9 mouse cellular contexts compared by ENCODE assay signal in genomic region chr13:98354871-98355558, GRCm38 (mm10). TPM values are rescaled to one million over a fixed set of nuclear protein-coding genes. Genes with fewer than 3 reads are reported as not detected.
DNase-seq lines count a peak whose midpoint lies in the region; ATAC-seq and TF ChIP-seq lines count a peak whose summit lies in the region.
"Had no signal": no experiment of that assay in that cellular context is flagged by ENCODE, and none has a peak within 500 bp of the region (broad histone marks: within the 10 kb centered on the region; RNA-seq: fewer than 3 reads in every experiment).

No protein-coding gene starts in this region.

- peaks cover 84% of the 10 kb centered on the region for H3K27me3 ChIP-seq in forebrain, embryonic 11.5 days (ENCODE audit: control insufficient read depth, insufficient read depth, low read length)
- H3K27me3 ChIP-seq in intestine, embryonic 15.5 days (replicated peaks) = peaks cover 89% of the 10 kb centered on the region
- peaks cover 87% of the 10 kb centered on the region for H3K27me3 ChIP-seq in lung, embryonic 16.5 days (ENCODE audit: control insufficient read depth, insufficient read depth, low read depth, low read length)
- peaks cover 86% of the 10 kb centered on the region for H3K27me3 ChIP-seq in stomach, embryonic 16.5 days (ENCODE audit: control insufficient read depth, insufficient read depth, low read length)

- TF ChIP-seq CTCF in layer of hippocampus, adult 2 months (conservative IDR thresholded peaks at IDR 0.05) = no peak

- H3K4me1 ChIP-seq in forebrain, embryonic 11.5 days (replicated peaks; ENCODE audit: control insufficient read depth, insufficient read depth, low read length) = peaks cover 16% of the 10 kb centered on the region
- peaks cover 24% of the 10 kb centered on the region for H3K4me1 ChIP-seq in intestine, embryonic 15.5 days (replicated peaks)
- H3K4me1 ChIP-seq in lung, embryonic 16.5 days (replicated peaks; ENCODE audit: control insufficient read depth, insufficient read depth, low read length) = peaks cover 23% of the 10 kb centered on the region
- H3K4me1 ChIP-seq in stomach, embryonic 16.5 days (ENCODE audit: control insufficient read depth, insufficient read depth, low read length) = peaks cover 13% of the 10 kb centered on the region

- no peaks in the 10 kb centered on the region for H3K9me3 ChIP-seq in forebrain, embryonic 11.5 days (ENCODE audit: control insufficient read depth, low read length)
- no peaks in the 10 kb centered on the region for H3K9me3 ChIP-seq in intestine, embryonic 15.5 days
- H3K9me3 ChIP-seq in lung, embryonic 16.5 days (ENCODE audit: control insufficient read depth, low read length) = no peaks in the 10 kb centered on the region
- no peaks in the 10 kb centered on the region for H3K9me3 ChIP-seq in stomach, embryonic 16.5 days (replicated peaks; ENCODE audit: control insufficient read depth, low read length)

- no peak for DNase-seq in layer of hippocampus, adult 2 months (ENCODE audit: low spot score in 2 of 2)
- no peak for DNase-seq in layer of hippocampus, postnatal 14 days (ENCODE audit: low spot score in 2 of 2)
- peak; percentile 58 for DNase-seq in R1 (ENCODE audit: low read depth, low spot score)
- DNase-seq in forebrain, embryonic 11.5 days (ENCODE audit: low spot score) = peak; percentile 72
- DNase-seq in frontal cortex, postnatal 14 days (ENCODE audit: low spot score in 2 of 2) = no peak

- H3K4me2 ChIP-seq in forebrain, embryonic 11.5 days (ENCODE audit: low read depth, low read length, severe bottlenecking) = peak overlapping the region; percentile 59
- peak overlapping the region; percentile 86 for H3K4me2 ChIP-seq in intestine, embryonic 15.5 days (replicated peaks)
- peak overlapping the region; percentile 78 for H3K4me2 ChIP-seq in lung, embryonic 16.5 days (ENCODE audit: low read depth, low read length)
- H3K4me2 ChIP-seq in stomach, embryonic 16.5 days (ENCODE audit: low read depth, low read length) = peak overlapping the region; percentile 76

- WGBS in forebrain, embryonic 11.5 days = under 1% methylated on average over 80 of the region's 102 CpGs
- WGBS in intestine, embryonic 15.5 days = under 1% methylated on average over 99 of the region's 102 CpGs
- WGBS in lung, embryonic 16.5 days = under 1% methylated on average over 45 of the region's 102 CpGs
- 2% methylated on average over 69 of the region's 102 CpGs for WGBS in stomach, embryonic 16.5 days

- no peak overlapping the region for H3K27ac ChIP-seq in layer of hippocampus, adult 2 months
- peak overlapping the region; percentile 72 for H3K27ac ChIP-seq in forebrain, embryonic 11.5 days (ENCODE audit: low read depth, low read length)
- no peak overlapping the region for H3K27ac ChIP-seq in intestine, embryonic 15.5 days
- H3K27ac ChIP-seq in lung, embryonic 16.5 days (ENCODE audit: low read length) = no peak overlapping the region
- no peak overlapping the region for H3K27ac ChIP-seq in stomach, embryonic 16.5 days (ENCODE audit: low read length)

- H3K9ac ChIP-seq in forebrain, embryonic 11.5 days (ENCODE audit: low read length) = peak overlapping the region; percentile 65
- H3K9ac ChIP-seq in intestine, embryonic 15.5 days = peak overlapping the region; percentile 26; the same call in 1 of the 2 replicates
- peak overlapping the region; percentile 28; the same call in 1 of the 2 replicates for H3K9ac ChIP-seq in lung, embryonic 16.5 days (ENCODE audit: low read length)
- H3K9ac ChIP-seq in stomach, embryonic 16.5 days (ENCODE audit: low read length) = peak overlapping the region; percentile 54; the same call in 1 of the 2 replicates

- peak overlapping the region; percentile 27; the same call in 1 of the 2 replicates for H3K4me3 ChIP-seq in layer of hippocampus, adult 2 months
- peak overlapping the region; percentile 48 for H3K4me3 ChIP-seq in forebrain, embryonic 11.5 days (ENCODE audit: low read depth, low read length)
- H3K4me3 ChIP-seq in intestine, embryonic 15.5 days (replicated peaks) = peak overlapping the region; percentile 43
- H3K4me3 ChIP-seq in lung, embryonic 16.5 days (ENCODE audit: low read length) = peak overlapping the region; percentile 56
- peak overlapping the region; percentile 47 for H3K4me3 ChIP-seq in stomach, embryonic 16.5 days (replicated peaks; ENCODE audit: low read length)

- no peaks in the 10 kb centered on the region for H3K36me3 ChIP-seq in forebrain, embryonic 11.5 days (ENCODE audit: control insufficient read depth, insufficient read depth, low read length)
- H3K36me3 ChIP-seq in intestine, embryonic 15.5 days = no peaks in the 10 kb centered on the region
- no peaks in the 10 kb centered on the region for H3K36me3 ChIP-seq in lung, embryonic 16.5 days (ENCODE audit: control insufficient read depth, insufficient read depth, low read length)
- no peaks in the 10 kb centered on the region for H3K36me3 ChIP-seq in stomach, embryonic 16.5 days (ENCODE audit: control insufficient read depth, insufficient read depth, low read length)

- ATAC-seq in forebrain, embryonic 11.5 days (replicated peaks; ENCODE audit: low FRiP score) = 0 out of 2 replicates have a peak, but pooled peaks have one; percentile 20
- ATAC-seq in intestine, embryonic 15.5 days = peak; percentile 37
- peak; percentile 40; the same call in 1 of the 2 replicates for ATAC-seq in lung, embryonic 16.5 days (ENCODE audit: low read depth)
- ATAC-seq in stomach, embryonic 16.5 days (ENCODE audit: insufficient read depth, low FRiP score) = peak; percentile 4; the same call in 1 of the 2 replicates

RNA-seq across cellular contexts. Expression of gene Foxd1, which starts 1.0 kb away (rescaled TPM):
- 1 to 10 TPM in 1 of 2 experiments, under 1 TPM in 1; 0.69 to 1.2 TPM for total RNA-seq in layer of hippocampus, adult 2 months (2021)
- total RNA-seq in layer of hippocampus, postnatal 14 days (2021) = 1 to 10 TPM; 1.1 to 1.4 TPM
- 4.4 and 4.8 TPM in 2 replicates for polyA plus RNA-seq in forebrain, embryonic 11.5 days (2014; fragmentation: Nextera tagmentation; extraction: Ambion mirVana)
- polyA plus RNA-seq in intestine, embryonic 15.5 days (2015; fragmentation: Nextera tagmentation; extraction: Ambion mirVana) = 0.03 TPM in 1 of 2 replicates, not detected in the other
- polyA plus RNA-seq in lung, embryonic 16.5 days (2015; fragmentation: Nextera tagmentation; extraction: Ambion mirVana) = 0.08 TPM in 1 of 2 replicates, not detected in the other
- 0.04 TPM in 1 of 2 replicates, not detected in the other for polyA plus RNA-seq in stomach, embryonic 16.5 days (2015; fragmentation: Nextera tagmentation; extraction: Ambion mirVana)
- polyA plus RNA-seq: large intestine, adult 2 months had no signal

RNA-seq across cellular contexts. Expression of gene Btf3, which starts 38.2 kb away (rescaled TPM):
- total RNA-seq in layer of hippocampus, adult 2 months (2021) = 100 to 1,000 TPM; 198 TPM
- 100 to 1,000 TPM; 209 to 232 TPM for total RNA-seq in layer of hippocampus, postnatal 14 days (2021)
- 697 and 773 TPM in 2 replicates for polyA plus RNA-seq in forebrain, embryonic 11.5 days (2014; fragmentation: Nextera tagmentation; extraction: Ambion mirVana)
- 620 and 754 TPM in 2 replicates for polyA plus RNA-seq in intestine, embryonic 15.5 days (2015; fragmentation: Nextera tagmentation; extraction: Ambion mirVana)
- polyA plus RNA-seq in lung, embryonic 16.5 days (2015; fragmentation: Nextera tagmentation; extraction: Ambion mirVana) = 621 and 661 TPM in 2 replicates
- 531 and 636 TPM in 2 replicates for polyA plus RNA-seq in stomach, embryonic 16.5 days (2015; fragmentation: Nextera tagmentation; extraction: Ambion mirVana)

Comparison
In these comparisons a context has a peak if more than half of its experiments do, and no peak if none do; other contexts are left out.
1. DNase-seq: peak in R1 (single experiment) and forebrain, embryonic 11.5 days (single experiment); none in layer of hippocampus, adult 2 months (0 of 2), layer of hippocampus, postnatal 14 days (0 of 2) and frontal cortex, postnatal 14 days (0 of 2).
2. Peak in every context shown above with its lines, with median percentiles within 50 percentile points of each other: H3K4me3 ChIP-seq, ATAC-seq, H3K4me2 ChIP-seq and H3K9ac ChIP-seq.